Mouse (Mus musculus) heart, postnatal 0 days (tissue): ENCODE results near the gene Tmtc1. TPM values are rescaled to one million over a fixed set of nuclear protein-coding genes. Genes with fewer than 3 reads are reported as not detected.

ENCODE experiments used
- ATAC-seq: fragments of 200-750 bp; cut with Nextera tagmentation; 2 replicates; pipeline ENCODE4 v1.8.0; 2017; ENCODE audit warnings: low read depth, moderate number of reproducible peaks, moderate library complexity; ENCODE audit not compliant: insufficient read depth
- DNase-seq: peaks from one replicate; pipeline ENCODE4 v3.0.0-alpha.2; 2016; ENCODE audit warnings: low spot score
- H3K27ac ChIP-seq: fragments of 300-500 bp; sonication (generic); 2 replicates; pipeline ENCODE4 v1.5.1; 2014; ENCODE audit warnings: low read depth, mild to moderate bottlenecking
- H3K27me3 ChIP-seq: fragments of 300-500 bp; sonication (generic); 2 replicates; pipeline ENCODE4 v1.6.1; 2014; ENCODE audit warnings: low read length, mixed read lengths; ENCODE audit not compliant: control insufficient read depth, insufficient read depth
- H3K36me3 ChIP-seq: fragments of 300-500 bp; sonication (generic); replicated peaks from 2 replicates; pipeline ENCODE4 v1.6.1; 2014; ENCODE audit warnings: low read length, mixed read lengths; ENCODE audit not compliant: control insufficient read depth, insufficient read depth
- H3K4me1 ChIP-seq: fragments of 300-500 bp; sonication (generic); 2 replicates; pipeline ENCODE4 v1.6.1; 2014; ENCODE audit warnings: antibody characterized with exemption; ENCODE audit not compliant: control insufficient read depth, insufficient read depth
- H3K4me2 ChIP-seq: fragments of 300-500 bp; sonication (generic); 2 replicates; pipeline ENCODE4 v1.6.1; 2014; ENCODE audit warnings: low read depth, mild to moderate bottlenecking, low read length, moderate library complexity
- H3K4me3 ChIP-seq: fragments of 300-500 bp; sonication (generic); 2 replicates; pipeline ENCODE4 v1.5.1; 2014; ENCODE audit warnings: low read depth, low read length
- H3K9ac ChIP-seq: fragments of 300-500 bp; sonication (generic); replicated peaks from 2 replicates; pipeline ENCODE4 v1.6.1; 2014; ENCODE audit warnings: low read depth, low read length, mixed read lengths
- H3K9me3 ChIP-seq: fragments of 300-500 bp; sonication (generic); replicated peaks from 2 replicates; pipeline ENCODE4 v1.6.1; 2016; ENCODE audit warnings: low read length; ENCODE audit not compliant: control insufficient read depth
- CTCF ChIP-seq: IDR thresholded peaks from 2 replicates; pipeline ENCODE4 v1.5.1; 2016; ENCODE audit warnings: antibody characterized with exemption, control low read depth, low read depth
- EP300 ChIP-seq: IDR thresholded peaks from 2 replicates; pipeline ENCODE4 v1.6.1; 2016; ENCODE audit warnings: antibody characterized with exemption, low read depth
- WGBS: fragments of 180-500 bp; shearing (Covaris S2); extraction: QIAGEN DNeasy Blood & Tissue Kit; methylation state at CpG from one replicate; pipeline ENCODE4 v1.1.7; 2014; 5-methylcytosine and 5-hydroxymethylcytosine counted together
- polyA plus RNA-seq: library from polyadenylated mRNA; unstranded; fragments of >200 nt; fragmentation: Nextera tagmentation; extraction: Ambion mirVana; gene quantifications from 2 replicates; pipeline ENCODE4 v1.2.1, GENCODE M21; 2015
- total RNA-seq: library from RNA; depleted of rRNA; stranded (reverse); fragments of >200 nt; gene quantifications from 2 replicates; pipeline ENCODE4 v1.2.3, GENCODE M21; 2014; ENCODE audit warnings: low replicate concordance

Tmtc1 gene
- total and polyA plus RNA-seq, 2 experiments from 2014 or later: 2.5 to 28.9 TPM

DNA sequence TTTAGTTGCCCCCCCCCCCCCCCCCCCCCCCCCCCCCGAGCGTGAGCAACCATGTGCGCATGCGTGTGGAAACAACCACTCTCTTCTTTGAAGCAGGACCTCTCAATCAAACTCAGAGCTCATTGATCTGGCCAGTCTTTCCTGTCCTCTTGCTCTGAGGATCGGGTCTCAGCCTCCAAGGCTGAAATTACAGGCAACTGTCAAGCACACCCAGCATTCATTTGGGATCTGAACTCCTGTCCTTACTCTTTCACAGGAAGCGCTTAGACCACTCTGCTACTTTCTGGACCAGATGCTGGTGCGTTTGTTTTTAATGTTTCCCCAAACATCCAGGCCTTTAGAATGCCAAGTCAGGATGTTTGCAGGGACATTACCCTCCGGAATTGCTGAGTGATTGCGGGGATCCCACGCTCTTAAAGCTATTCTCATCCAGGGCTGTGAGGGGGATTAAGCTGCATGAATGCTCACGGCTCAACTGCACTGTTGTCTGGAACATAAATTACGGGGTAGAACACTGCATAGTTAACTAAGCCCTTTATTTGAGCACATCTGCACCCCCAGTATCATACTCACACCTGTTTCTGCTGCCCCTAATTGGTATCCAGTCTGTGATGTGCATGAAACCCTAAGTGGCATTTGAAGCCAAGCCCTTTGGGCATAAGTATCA lies 85.5 kb downstream of the Tmtc1 start:
- no peaks in the 10 kb centered on the region for H3K27me3 ChIP-seq
- H3K4me3 ChIP-seq: no peak overlapping the region
- ATAC-seq (no peak), DNase-seq (no peak)
- TF ChIP-seq EP300 (no peak), CTCF (no peak)
- 79% methylated on average over 8 of the region's 12 CpGs for WGBS
- H3K9me3 ChIP-seq: no peaks in the 10 kb centered on the region; the same call in 1 of the 2 replicates
- H3K36me3 ChIP-seq: peaks cover 4% of the 10 kb centered on the region; the same call in 1 of the 2 replicates
- H3K27ac ChIP-seq: no peak overlapping the region
- H3K4me1 ChIP-seq: 0 out of 2 replicates have a peak, but pooled peaks cover 7% of the 10 kb centered on the region
- no peak overlapping the region for H3K9ac ChIP-seq
- H3K4me2 ChIP-seq: no peak overlapping the region

DNA sequence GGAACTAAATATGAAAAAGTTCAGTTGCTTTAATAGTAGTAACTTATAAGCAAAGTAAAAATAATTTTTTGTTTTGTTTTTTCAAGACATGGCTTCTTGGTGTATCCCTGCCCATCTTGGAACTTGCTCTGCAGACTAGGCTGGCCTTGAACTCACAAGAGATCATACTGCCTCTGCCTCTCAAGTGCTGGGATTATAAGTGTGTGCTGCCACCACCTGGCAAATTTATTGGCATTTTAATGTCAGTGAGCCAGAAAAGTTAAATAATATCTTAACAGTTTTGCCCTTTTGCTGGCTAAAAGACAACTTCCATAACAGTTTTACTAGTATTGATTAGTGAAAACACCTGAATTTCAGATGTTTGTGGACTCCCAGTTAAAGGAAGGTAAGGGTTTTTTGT lies 88.0 kb downstream of the Tmtc1 start:
- no peak overlapping the region for H3K4me2 ChIP-seq
- no peak for TF ChIP-seq CTCF
- no peak for TF ChIP-seq EP300

DNA sequence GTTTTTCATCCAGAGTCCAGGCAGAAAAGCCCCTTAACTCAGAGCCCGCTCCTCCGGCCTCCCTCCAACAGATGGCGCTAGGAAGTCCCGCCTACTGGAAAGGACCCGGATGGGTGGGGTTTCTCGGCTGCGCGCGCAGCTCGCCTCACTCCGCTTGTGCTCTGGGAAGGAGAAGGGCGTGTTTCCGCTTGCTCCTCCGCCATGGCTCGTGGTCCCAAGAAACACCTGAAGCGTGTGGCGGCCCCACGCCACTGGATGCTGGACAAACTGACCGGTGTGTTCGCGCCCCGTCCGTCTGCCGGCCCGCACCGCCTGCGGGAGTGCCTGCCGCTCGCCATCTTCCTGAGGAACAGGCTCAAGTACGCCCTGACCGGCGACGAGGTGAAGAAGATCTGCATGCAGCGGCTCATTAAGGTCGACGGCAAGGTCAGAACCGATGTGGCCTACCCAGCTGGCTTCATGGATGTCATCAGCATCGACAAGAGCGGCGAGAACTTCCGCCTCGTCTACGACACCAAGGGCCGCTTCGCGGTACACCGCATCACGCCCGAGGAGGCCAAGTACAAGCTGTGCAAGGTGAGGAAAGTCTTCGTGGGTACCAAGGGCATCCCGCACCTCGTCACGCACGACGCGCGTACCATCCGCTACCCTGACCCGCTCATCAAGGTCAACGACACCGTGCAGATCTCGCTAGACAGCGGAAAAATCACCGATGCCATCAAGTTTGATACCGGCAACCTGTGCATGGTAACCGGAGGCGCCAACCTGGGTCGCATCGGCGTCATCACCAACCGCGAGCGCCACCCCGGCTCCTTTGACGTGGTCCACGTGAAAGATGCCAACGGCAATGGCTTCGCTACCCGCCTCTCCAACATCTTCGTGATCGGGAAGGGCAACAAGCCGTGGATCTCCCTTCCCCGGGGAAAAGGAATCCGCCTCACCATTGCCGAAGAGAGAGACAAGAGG lies 89.4 kb downstream of the Tmtc1 start:
- Histone ChIP-seq H3K27ac (0 out of 2 replicates have a peak overlapping the region, but pooled peaks have one; percentile 21), H3K9me3 (no peaks in the 10 kb centered on the region; the same call in 1 of the 2 replicates), H3K27me3 (no peaks in the 10 kb centered on the region), H3K4me1 (no peaks in the 10 kb centered on the region), H3K36me3 (peaks cover 4% of the 10 kb centered on the region; the same call in 1 of the 2 replicates), H3K4me3 (peak overlapping the region; percentile 44), H3K4me2 (peak overlapping the region; percentile 58), H3K9ac (peak overlapping the region; percentile 38)
- ATAC-seq (peak; percentile 87), DNase-seq (peak; percentile 72)
- TF ChIP-seq CTCF: peak; percentile 64
- 0 out of 2 replicates have a peak, but pooled peaks have one; percentile 38 for TF ChIP-seq EP300
- 29% methylated on average over 85 of the region's 85 CpGs for WGBS

More for the DNA sequence above, 88.0 kb downstream of the Tmtc1 start:
- H3K9ac ChIP-seq: no peak overlapping the region
- H3K27ac ChIP-seq: no peak overlapping the region
- no peaks in the 10 kb centered on the region; the same call in 1 of the 2 replicates for H3K9me3 ChIP-seq
- H3K4me3 ChIP-seq: no peak overlapping the region
- H3K36me3 ChIP-seq: peaks cover 4% of the 10 kb centered on the region; the same call in 1 of the 2 replicates
- H3K4me1 ChIP-seq: 0 out of 2 replicates have a peak, but pooled peaks cover 7% of the 10 kb centered on the region
- no peaks in the 10 kb centered on the region for H3K27me3 ChIP-seq
- ATAC-seq (no peak), DNase-seq (no peak)

DNA sequence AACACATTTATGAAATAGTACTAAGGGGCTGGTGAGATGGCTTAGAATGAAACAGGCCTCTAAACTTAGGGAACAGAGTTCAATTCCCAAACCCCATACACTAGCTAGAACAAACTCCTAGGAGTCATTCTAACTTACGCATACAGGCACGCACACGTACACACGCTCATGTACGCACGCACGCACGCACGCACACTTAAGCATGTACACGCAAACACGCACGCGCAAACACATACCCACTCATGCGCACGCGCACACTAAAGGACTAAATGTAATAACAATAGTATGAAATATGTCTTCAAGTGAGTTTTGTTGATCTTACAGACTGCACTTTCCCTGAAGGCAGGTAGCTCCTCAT lies 90.1 kb downstream of the Tmtc1 start:
- ATAC-seq: no peak
- no peaks in the 10 kb centered on the region for H3K4me1 ChIP-seq
- H3K9me3 ChIP-seq: no peaks in the 10 kb centered on the region; the same call in 1 of the 2 replicates
- DNase-seq: no peak
- H3K4me3 ChIP-seq: peak overlapping the region; percentile 44; the same call in 1 of the 2 replicates
- H3K27ac ChIP-seq: no peak overlapping the region
- H3K9ac ChIP-seq: no peak overlapping the region
- H3K36me3 ChIP-seq: peaks cover 4% of the 10 kb centered on the region; the same call in 1 of the 2 replicates
- WGBS: 80% methylated on average over 16 of the region's 16 CpGs
- H3K27me3 ChIP-seq: no peaks in the 10 kb centered on the region
- TF ChIP-seq CTCF (no peak), EP300 (no peak)
- peak overlapping the region; percentile 58 for H3K4me2 ChIP-seq

DNA sequence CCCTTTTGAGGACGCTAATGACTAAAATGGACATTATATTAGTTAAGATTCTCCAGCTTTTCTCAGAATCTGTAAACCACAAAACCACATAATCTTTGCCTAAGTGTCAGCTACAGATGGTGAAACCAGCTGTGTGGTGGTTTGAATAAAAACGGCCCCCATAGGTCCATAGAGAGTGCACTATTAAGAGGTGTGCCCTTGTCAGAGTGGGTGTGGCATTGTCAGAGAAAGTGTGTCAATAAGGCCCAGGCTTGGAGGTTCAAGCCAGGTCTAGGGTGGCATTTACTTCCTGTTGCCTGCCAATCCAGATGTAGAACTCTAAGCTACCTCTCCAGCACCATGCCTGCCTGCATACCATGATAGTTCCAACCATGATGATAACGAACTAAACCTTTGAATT lies 99.2 kb downstream of the Tmtc1 start:
- Histone ChIP-seq H3K27ac (no peak overlapping the region), H3K4me1 (no peaks in the 10 kb centered on the region), H3K9ac (no peak overlapping the region), H3K27me3 (no peaks in the 10 kb centered on the region), H3K9me3 (no peaks in the 10 kb centered on the region), H3K36me3 (no peaks in the 10 kb centered on the region), H3K4me3 (no peak overlapping the region), H3K4me2 (no peak overlapping the region)
- 74% methylated on average over 3 of the region's 3 CpGs for WGBS
- ATAC-seq (no peak), DNase-seq (no peak)
- TF ChIP-seq CTCF (no peak), EP300 (no peak)
